Mouse (Mus musculus): ENCODE data around the gene Ppfia3. TPM values are rescaled to one million over a fixed set of nuclear protein-coding genes. Genes with fewer than 3 reads are reported as not detected.
A peak's percentile ranks its signal among the peaks of the same experiment; 100 is the strongest.

Gene Ppfia3
- 0.22 and 0.27 TPM in 2 replicates for polyA plus RNA-seq (2012; rRNA removed)

DNA sequence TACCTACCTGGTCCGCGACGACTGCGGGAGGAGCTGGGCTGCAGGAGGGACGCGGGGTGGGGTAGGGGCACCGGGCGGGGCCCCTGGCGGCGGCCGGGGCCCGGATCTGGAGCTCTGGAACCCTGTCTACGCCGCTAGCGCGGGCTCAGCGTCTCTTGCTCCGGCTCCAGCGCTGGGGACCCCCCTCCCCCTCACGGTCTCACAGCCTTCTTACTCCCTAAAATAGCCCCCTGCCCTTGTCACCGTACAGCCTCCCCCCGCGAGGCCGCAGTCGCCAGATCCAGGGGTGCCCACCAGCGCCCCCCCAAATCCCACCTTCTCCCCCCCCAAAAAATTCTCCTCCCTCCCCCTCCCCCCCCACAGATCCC, at the start of gene Ppfia3:
Ppfia3 (minus strand) TSS at position 368 of the 368 bp plus-strand sequence.
- Histone ChIP-seq H3K27ac (ENCODE audit: insufficient read depth, low read length) (peak within 1 kb of the TSS; percentile 69; the same call in 1 of the 2 replicates), H3K36me3 (ENCODE audit: control insufficient read depth, insufficient read depth, low read length) (no peaks in the 10 kb centered on the region), H3K4me3 (ENCODE audit: extremely low read depth, insufficient read depth, insufficient read length) (peak within 1 kb of the TSS; percentile 71), H3K4me1 (ENCODE audit: control insufficient read depth, insufficient read depth, insufficient read length) (peaks cover 17% of the 10 kb centered on the region), H3K27me3 (ENCODE audit: control insufficient read depth, insufficient read depth, low read length) (peaks cover 20% of the 10 kb centered on the region)
- TF ChIP-seq POLR2A (IDR thresholded peaks at IDR 0.05; ENCODE audit: low read depth, low read length) (no peak), CTCF (IDR thresholded peaks at IDR 0.05; ENCODE audit: extremely low read depth, insufficient read depth, insufficient read length, insufficient replicate concordance) (no peak)
- DNase-seq (ENCODE audit: low read depth in 1 of 2, low spot score in 2 of 2): no peak
- 2% methylated on average over 24 of the region's 26 CpGs for WGBS

- no peak for TF ChIP-seq CTCF (IDR thresholded peaks at IDR 0.05; ENCODE audit: extremely low read depth, insufficient read depth, insufficient read length, insufficient replicate concordance)
- TF ChIP-seq POLR2A (IDR thresholded peaks at IDR 0.05; ENCODE audit: low read depth, low read length): no peak
- WGBS: 9% methylated on average over 37 of the region's 37 CpGs
- Histone ChIP-seq H3K4me1 (ENCODE audit: control insufficient read depth, insufficient read depth, insufficient read length) (peaks cover 9% of the 10 kb centered on the region), H3K27me3 (ENCODE audit: control insufficient read depth, insufficient read depth, low read length) (peaks cover 28% of the 10 kb centered on the region), H3K36me3 (ENCODE audit: control insufficient read depth, insufficient read depth, low read length) (no peaks in the 10 kb centered on the region), H3K27ac (ENCODE audit: insufficient read depth, low read length) (no peak overlapping the region), H3K4me3 (ENCODE audit: extremely low read depth, insufficient read depth, insufficient read length) (no peak overlapping the region; the same call in 1 of the 2 replicates)
- no peak for DNase-seq (ENCODE audit: low read depth in 1 of 2, low spot score in 2 of 2)
Observed at GRCm38 (mm10) chr7:45415636-45416035, 48.8 kb upstream of the Ppfia3 start.

DNA sequence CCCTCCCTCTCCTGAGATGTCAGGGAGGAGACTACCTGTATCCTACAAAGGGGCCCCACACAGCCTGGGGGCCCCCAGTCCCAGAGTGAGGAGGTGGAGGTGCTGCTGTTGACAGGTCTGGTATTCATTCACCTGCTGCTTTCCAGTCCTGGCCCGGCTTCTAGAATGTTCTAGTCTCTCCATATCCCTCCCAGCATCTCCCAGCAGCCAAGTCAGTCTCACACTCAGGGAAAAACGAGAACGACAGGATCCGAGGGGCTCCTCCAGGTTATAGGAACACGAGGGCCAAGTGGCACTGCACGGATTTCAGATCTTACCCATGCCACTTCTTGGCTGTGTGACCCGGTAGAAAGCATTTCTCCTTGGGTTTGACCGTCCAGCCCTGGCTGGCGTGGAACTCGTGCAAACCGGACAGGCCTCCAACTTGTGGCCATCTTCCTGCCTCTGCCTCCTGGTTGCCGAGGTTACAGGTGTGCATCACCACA, 48.0 kb upstream of the Ppfia3 start:
- H3K27ac ChIP-seq (ENCODE audit: insufficient read depth, low read length): no peak overlapping the region
- WGBS: 23% methylated on average over 12 of the region's 12 CpGs
- TF ChIP-seq CTCF (IDR thresholded peaks at IDR 0.05; ENCODE audit: extremely low read depth, insufficient read depth, insufficient read length, insufficient replicate concordance) (no peak), POLR2A (IDR thresholded peaks at IDR 0.05; ENCODE audit: low read depth, low read length) (no peak)
- no peak for DNase-seq (ENCODE audit: low read depth in 1 of 2, low spot score in 2 of 2)
- H3K4me1 ChIP-seq (ENCODE audit: control insufficient read depth, insufficient read depth, insufficient read length): peaks cover 9% of the 10 kb centered on the region
- H3K27me3 ChIP-seq (ENCODE audit: control insufficient read depth, insufficient read depth, low read length): peaks cover 28% of the 10 kb centered on the region
- no peak overlapping the region for H3K4me3 ChIP-seq (ENCODE audit: extremely low read depth, insufficient read depth, insufficient read length)
- H3K36me3 ChIP-seq (ENCODE audit: control insufficient read depth, insufficient read depth, low read length): no peaks in the 10 kb centered on the region

DNA sequence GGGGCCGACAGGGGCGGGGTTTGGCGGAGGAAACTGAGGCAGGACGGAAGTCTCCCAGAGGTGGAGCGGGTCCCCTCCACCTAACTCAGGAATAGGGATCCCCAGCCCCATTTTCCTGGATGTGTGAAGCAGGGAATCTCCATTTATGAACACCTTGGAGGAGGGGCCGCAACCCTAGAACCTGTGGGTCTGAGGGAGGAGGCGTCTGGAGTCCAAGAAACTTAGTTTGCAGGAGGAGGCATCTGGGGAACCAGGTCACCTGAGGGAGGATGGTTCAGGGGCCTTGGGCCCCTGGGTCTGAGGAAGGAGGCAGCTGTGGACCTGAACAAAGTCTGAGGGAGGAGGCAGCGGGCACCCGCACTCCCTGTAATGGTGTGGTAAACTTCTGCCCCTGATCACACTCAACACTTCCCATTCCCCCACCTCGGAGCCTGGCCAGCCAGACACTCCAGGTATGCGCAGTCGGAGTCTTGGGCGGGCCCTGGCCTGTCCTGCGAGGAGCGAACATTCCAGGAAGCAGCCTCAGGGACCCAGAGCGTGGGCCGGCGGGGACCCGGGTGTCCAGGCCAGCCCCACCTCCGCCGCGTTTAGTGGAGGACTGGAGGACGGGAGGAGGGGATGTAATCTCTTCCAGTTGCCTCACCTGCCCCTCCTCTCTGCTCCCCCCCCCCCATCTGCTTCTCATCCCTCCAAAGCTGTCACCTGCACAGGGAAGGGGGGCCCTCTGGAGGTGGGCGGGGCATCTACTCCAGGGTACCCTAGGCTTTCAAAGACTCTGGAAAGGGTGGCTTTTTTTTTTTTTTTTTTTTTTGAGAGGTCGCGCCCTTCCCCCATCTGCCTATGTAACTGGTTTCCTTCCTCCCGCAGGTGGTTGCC, 47.3 kb upstream of the Ppfia3 start:
- H3K4me3 ChIP-seq (ENCODE audit: extremely low read depth, insufficient read depth, insufficient read length): no peak overlapping the region; the same call in 1 of the 2 replicates
- TF ChIP-seq POLR2A (IDR thresholded peaks at IDR 0.05; ENCODE audit: low read depth, low read length) (no peak), CTCF (IDR thresholded peaks at IDR 0.05; ENCODE audit: extremely low read depth, insufficient read depth, insufficient read length, insufficient replicate concordance) (no peak)
- H3K36me3 ChIP-seq (ENCODE audit: control insufficient read depth, insufficient read depth, low read length): no peaks in the 10 kb centered on the region
- no peak for DNase-seq (ENCODE audit: low read depth in 1 of 2, low spot score in 2 of 2)
- H3K27me3 ChIP-seq (ENCODE audit: control insufficient read depth, insufficient read depth, low read length): peaks cover 28% of the 10 kb centered on the region
- H3K27ac ChIP-seq (ENCODE audit: insufficient read depth, low read length): no peak overlapping the region
- peaks cover 9% of the 10 kb centered on the region for H3K4me1 ChIP-seq (ENCODE audit: control insufficient read depth, insufficient read depth, insufficient read length)
- 3% methylated on average over 26 of the region's 27 CpGs for WGBS

- H3K27ac ChIP-seq (ENCODE audit: insufficient read depth, low read length): no peak within 1 kb of the TSS
- no peak for DNase-seq (ENCODE audit: low read depth in 1 of 2, low spot score in 2 of 2)
- peaks cover 9% of the 10 kb centered on the region for H3K4me1 ChIP-seq (ENCODE audit: control insufficient read depth, insufficient read depth, insufficient read length)
- 8% methylated on average over 44 of the region's 45 CpGs for WGBS
- TF ChIP-seq CTCF (IDR thresholded peaks at IDR 0.05; ENCODE audit: extremely low read depth, insufficient read depth, insufficient read length, insufficient replicate concordance) (no peak), POLR2A (IDR thresholded peaks at IDR 0.05; ENCODE audit: low read depth, low read length) (no peak)
- peak within 1 kb of the TSS; percentile 15; the same call in 1 of the 2 replicates for H3K4me3 ChIP-seq (ENCODE audit: extremely low read depth, insufficient read depth, insufficient read length)
- no peaks in the 10 kb centered on the region for H3K36me3 ChIP-seq (ENCODE audit: control insufficient read depth, insufficient read depth, low read length)
- H3K27me3 ChIP-seq (ENCODE audit: control insufficient read depth, insufficient read depth, low read length): peaks cover 28% of the 10 kb centered on the region
Observed at GRCm38 (mm10) chr7:45413113-45413863, 46.5 kb upstream of the Ppfia3 start, which contains the start of gene Ntf5. Gene Ntf5 (plus strand): TSS chr7:45413695.

- TF ChIP-seq CTCF (IDR thresholded peaks at IDR 0.05; ENCODE audit: extremely low read depth, insufficient read depth, insufficient read length, insufficient replicate concordance) (no peak), POLR2A (IDR thresholded peaks at IDR 0.05; ENCODE audit: low read depth, low read length) (no peak)
- DNase-seq (ENCODE audit: low read depth in 1 of 2, low spot score in 2 of 2): no peak
- WGBS: 65% methylated on average over 2 of the region's 2 CpGs
- Histone ChIP-seq H3K4me3 (ENCODE audit: extremely low read depth, insufficient read depth, insufficient read length) (no peak overlapping the region), H3K36me3 (ENCODE audit: control insufficient read depth, insufficient read depth, low read length) (no peaks in the 10 kb centered on the region), H3K4me1 (ENCODE audit: control insufficient read depth, insufficient read depth, insufficient read length) (peaks cover 9% of the 10 kb centered on the region), H3K27ac (ENCODE audit: insufficient read depth, low read length) (no peak overlapping the region), H3K27me3 (ENCODE audit: control insufficient read depth, insufficient read depth, low read length) (peaks cover 25% of the 10 kb centered on the region)
Observed at GRCm38 (mm10) chr7:45412421-45412820, 45.6 kb upstream of the Ppfia3 start.

All from spleen, adult 2 months (tissue).